Mouse (Mus musculus): ENCODE results near the gene Llgl2.

Llgl2 gene

GRCm38 (mm10) chr11:115823774-115824740 lies at the start of gene Llgl2:
Llgl2 (plus strand) TSS chr11:115824049.
- DNase-seq (ENCODE audit: extremely low spot score, low spot score): peak; percentile 85

GRCm38 (mm10) chr11:115774653-115775052 lies 49.2 kb upstream of the Llgl2 start:
- no peak for DNase-seq (ENCODE audit: extremely low spot score, low spot score)

DNA sequence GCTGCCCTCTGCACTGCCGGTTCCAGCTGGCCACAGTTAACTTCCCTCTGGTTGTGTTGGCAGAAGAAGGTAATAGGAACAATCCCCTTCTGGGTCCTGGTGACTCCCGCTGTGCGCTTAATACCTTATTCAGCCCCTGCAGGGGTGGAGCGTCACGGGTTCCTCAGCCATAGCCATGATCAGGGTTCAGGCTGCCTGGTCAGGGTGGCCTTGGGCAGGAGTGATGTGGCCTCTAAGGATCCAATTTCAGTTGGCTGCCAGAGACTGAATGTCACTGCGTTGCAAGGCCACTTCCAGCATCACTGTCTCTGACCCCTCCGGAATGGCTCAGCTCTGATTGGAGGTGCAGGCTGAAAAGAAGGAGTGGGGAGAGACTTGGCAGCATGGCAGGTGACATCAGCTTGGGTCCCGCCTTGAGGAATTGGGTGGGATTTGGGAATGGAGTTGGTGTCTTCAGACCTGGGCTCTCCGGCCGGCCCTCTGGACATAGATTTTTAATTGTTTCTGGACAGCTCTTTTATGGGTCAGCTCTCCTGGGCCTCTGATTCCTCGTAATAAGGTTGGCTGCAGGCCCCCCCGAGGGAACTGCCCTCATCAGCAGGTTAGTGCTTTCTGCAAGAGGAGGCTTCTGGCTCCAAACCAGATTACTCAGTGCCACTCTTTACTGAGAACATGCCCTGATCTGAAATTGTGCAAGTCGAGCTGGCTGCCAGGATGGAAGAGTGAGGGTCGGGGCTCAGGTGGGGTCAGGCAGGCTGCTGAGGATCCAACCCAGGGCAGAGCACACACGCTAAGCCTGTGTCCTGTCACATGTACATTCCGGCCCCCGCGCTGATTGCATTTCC lies 47.8 kb upstream of the Llgl2 start:
- no peak for DNase-seq (ENCODE audit: extremely low spot score, low spot score)

DNA sequence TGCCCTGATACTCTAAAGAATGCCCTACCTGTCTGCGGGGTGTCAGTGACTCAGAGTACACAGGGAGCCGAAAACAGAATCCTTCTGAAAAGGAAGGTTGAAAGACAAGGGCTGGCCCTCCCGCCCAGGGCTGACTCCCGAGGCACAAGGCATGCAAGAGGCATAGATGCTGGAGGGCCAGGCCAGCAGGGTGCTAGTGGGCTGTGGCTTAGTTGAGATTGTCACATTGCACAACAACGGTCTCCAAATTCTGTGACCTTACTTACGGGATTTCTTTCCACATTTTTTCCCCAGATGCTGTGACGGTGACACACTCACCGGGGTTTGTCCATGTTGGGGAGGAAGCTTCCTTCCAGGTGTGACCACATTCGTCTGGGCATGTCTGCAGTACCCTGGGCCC lies 46.9 kb upstream of the Llgl2 start:
- no peak for DNase-seq (ENCODE audit: extremely low spot score, low spot score)

- DNase-seq (ENCODE audit: extremely low spot score, low spot score): no peak
These were observed 46.1 kb upstream of the Llgl2 start for GRCm38 (mm10) chr11:115777487-115778335.

DNA sequence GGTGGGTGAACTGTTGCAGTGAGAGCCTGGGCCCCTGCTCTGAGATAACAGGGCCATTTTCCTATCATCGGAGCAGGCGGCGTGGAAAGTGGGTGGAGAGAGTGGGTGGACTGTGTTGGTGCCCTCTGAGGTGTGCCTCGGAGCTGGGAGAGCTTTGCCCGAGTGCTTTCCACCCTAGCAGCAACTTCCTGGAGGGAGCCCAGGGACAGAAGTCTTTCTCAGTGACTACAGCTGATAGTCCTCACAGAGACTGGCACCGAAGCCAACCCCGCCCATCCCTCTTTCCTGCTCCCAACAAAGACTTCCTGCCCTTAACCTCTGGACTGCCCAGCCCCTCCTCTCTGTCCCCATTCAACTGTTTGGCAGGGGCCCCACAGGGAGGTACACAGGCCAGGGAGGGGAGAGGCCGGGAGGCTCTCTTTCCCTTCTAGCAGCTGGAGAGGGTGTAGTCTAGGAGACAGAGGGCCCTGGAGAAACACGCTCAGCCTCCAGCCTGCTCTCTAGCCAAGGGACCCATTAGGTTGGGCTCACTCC lies 44.7 kb upstream of the Llgl2 start:
- DNase-seq (ENCODE audit: extremely low spot score, low spot score): peak; percentile 62

DNA sequence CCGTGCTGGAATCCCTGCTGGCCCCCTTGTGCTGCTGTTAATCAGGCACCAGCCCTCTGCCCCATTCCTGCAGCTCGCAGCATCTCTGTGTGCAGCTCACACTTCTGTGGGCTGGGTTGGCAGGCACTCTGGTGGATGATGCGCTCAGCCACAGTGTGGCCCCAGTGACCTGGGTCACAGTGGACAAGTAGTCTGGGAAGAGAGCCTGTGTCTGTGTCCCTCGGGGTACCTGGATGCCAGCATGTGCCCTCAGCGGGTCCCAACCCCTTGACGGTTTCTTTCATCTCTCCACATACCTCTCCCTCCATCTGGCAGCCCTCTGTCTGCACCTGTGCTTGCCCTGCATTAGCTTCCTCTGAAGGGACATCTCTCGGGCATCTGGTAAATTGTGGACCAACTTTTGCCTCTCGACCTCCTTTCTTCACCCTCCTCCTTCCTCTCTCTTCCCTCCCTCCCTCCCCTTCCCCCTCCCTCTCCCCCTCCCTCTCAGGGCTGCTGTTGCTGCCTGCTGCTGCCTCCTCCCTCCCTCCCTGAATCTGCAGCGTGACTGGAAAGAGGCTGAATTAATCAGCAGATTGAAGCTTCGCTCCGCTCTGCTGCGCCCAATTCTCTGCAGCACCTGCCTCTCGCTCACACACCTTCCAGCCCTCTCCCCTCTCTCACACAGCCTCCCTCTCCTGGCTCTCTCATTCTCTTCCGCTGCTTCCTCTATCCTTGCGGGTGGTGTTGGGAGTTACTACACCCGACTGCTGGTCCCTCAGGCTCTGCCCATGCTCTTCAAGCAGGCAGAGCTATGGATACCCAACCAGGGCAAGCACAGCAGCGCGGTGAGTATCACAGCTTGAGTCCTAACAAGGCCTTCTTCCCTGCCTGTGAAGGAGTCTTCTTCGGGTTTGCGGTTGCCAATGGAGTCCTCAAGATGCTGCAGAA lies 43.4 kb upstream of the Llgl2 start:
- peak; percentile 58 for DNase-seq (ENCODE audit: extremely low spot score, low spot score)

- DNase-seq (ENCODE audit: extremely low spot score, low spot score): no peak
These were observed 37.4 kb upstream of the Llgl2 start for GRCm38 (mm10) chr11:115786473-115786872.

DNA sequence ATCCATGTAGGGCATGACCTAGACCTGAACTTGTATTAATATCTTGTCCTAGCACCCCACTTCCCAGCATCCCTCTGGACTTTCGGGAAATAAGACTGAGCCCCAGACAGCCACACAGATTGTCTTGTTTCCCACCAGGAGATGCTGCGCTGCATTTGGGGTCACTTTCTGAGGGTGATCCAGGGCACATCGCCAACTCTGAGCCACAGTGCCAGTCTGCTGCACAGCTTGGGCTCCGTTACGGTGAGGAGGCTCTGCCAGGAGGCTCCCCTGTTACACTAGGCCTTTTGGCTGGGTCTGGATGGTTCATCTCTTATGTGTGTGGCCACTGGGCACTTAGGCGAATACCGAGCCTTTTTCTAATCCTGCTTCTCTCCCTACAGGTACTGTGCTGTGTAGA lies 34.1 kb upstream of the Llgl2 start:
- no peak for DNase-seq (ENCODE audit: extremely low spot score, low spot score)

DNA sequence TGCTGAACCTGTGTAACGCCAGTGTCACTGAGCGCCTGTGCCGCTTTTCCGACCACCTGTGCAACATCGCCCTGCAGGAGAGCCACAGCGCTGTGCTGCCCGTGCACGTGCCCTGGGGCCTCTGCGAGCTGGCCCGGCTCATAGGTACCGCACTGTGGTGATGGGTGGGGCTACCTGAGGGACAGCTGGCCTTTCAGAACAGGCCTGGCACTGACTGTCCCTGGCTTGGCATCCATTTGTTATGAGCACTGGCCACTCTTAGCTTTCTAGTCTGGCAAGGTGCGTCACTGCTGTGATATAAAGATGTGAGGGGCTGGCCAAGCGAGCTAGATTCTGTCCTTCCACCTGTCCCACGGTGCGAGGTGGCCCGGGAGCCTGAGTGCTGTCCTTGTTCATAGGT lies 31.9 kb upstream of the Llgl2 start:
- no peak for DNase-seq (ENCODE audit: extremely low spot score, low spot score)

DNA sequence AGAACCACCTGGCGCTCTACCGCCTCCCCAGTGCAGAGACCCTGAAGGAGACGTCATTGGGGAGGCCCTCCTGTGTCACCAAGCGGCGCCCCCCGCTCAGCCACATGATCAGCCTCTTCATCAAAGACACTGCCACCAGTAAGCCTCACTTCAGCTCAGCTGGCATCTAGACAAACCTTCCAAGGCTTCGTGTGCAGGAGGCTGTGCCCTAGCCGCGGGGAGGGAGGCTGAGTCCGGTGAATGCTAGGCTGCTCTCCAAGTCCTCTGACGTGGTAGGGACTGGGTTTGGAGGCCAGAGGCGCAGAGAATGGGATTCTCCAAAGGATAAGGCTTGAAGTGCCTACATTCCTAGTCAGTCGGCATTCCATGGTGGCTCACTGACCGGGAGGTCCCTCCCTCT lies 31.5 kb upstream of the Llgl2 start:
- no peak for DNase-seq (ENCODE audit: extremely low spot score, low spot score)

DNA sequence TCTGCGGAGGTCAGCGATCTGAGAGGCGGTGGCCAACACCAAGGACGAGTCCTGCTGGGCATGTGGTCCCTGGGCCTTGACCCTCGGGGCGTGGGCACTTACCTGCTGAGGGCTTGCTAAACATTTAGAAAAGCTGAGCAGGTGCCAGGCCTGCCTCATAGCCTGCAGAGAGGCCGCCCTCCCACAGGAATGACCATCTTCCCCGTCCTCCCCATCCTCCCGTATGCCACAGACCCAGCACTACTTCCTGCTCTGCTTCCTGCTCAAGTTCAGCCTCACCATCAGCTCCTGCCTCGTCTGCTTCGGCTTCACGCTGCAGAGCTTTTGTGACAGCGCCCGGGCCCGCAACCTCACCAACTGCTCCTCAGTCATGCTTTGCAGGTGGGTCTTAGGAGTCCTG lies 27.0 kb upstream of the Llgl2 start:
- no peak for DNase-seq (ENCODE audit: extremely low spot score, low spot score)

- DNase-seq (ENCODE audit: extremely low spot score, low spot score): no peak
These were observed 26.2 kb upstream of the Llgl2 start for GRCm38 (mm10) chr11:115797665-115798064.

GRCm38 (mm10) chr11:115800981-115801380 lies 22.9 kb upstream of the Llgl2 start:
- DNase-seq (ENCODE audit: extremely low spot score, low spot score): no peak

GRCm38 (mm10) chr11:115803072-115803709 lies 20.7 kb upstream of the Llgl2 start:
- no peak for DNase-seq (ENCODE audit: extremely low spot score, low spot score)

DNA sequence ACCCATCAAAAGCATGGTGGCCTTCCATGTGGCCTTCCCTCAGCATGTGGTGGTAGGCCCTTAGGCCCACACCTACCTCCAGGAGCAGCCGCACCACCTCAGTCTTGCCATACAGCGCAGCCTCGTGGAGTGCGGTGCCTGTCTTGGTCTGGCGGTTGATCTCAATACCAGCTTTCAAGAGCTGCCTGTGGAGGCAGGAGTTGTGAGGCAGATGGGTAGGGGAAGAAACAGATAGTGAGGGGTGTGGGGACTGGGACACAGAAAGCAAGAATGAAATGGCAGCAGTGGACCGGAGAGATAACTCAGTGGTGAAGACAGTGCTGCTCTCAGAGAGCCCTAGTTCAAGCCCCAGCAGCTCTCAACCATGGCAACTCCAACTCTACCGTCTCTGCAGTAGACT lies 18.8 kb upstream of the Llgl2 start:
- no peak for DNase-seq (ENCODE audit: extremely low spot score, low spot score)

DNA sequence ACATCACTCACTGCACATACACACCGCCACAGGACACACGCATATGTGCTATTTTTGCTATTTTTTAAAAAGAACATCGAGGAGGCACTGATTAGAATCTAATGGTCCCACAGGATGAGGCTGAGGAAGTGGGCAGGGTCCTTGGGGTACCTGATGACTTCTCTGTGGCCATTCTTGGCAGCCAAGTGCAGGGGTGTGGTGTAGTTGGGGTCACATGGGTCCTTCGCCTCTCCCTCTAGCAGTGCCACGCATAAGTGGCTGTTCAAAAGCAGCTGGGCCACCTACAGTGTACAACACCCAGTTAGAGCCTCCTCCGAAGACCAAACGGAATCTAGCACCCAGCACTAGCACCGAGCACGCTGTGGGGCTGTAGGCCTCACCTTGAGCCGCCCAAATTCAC lies 17.7 kb upstream of the Llgl2 start:
- DNase-seq (ENCODE audit: extremely low spot score, low spot score): no peak

DNA sequence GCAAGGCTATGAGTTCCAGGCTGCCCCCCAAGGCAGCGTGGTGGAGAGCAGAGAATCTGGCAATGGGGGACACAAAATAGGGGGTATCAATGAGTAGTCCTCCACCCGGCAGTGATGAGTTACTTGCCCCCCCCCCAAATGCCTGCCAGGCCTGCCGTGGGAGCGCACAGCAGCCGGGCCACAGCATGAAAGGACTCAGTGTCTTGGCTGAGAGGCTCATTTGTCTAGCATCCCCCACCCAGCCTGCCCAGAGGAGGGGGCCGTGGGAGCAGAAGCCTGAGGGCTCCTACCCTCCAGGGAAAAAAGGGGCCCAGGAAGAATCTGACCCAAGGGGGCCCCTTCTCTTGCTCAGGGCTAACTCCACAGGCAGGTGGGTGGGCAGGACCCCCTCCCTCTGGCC lies 16.5 kb upstream of the Llgl2 start:
- DNase-seq (ENCODE audit: extremely low spot score, low spot score): no peak

GRCm38 (mm10) chr11:115807971-115808370 lies 15.9 kb upstream of the Llgl2 start:
- no peak for DNase-seq (ENCODE audit: extremely low spot score, low spot score)
